Mouse (Mus musculus): ENCODE measurements at regions not wholly inside any gene's neighbourhood (a gene's known extent, or its start where the extent isn't known, plus 50 kb on each side); places are given as distances from the start of the nearest gene placed in this dataset.

GRCm38 (mm10) chr1:55807028-55807427 is 401.3 kb downstream of the Plcl1 start:
- DNase-seq, result peak; percentile 20
- intact Hi-C loops (cut with DNase I; ENCODE audit: low total_unique reads), result no loop called here

- intact Hi-C loops (cut with DNase I; ENCODE audit: low total_unique reads), result no loop called here
- no peak for DNase-seq
Measured at GRCm38 (mm10) chr1:55808724-55809519, 403.2 kb downstream of the Plcl1 start.

DNA sequence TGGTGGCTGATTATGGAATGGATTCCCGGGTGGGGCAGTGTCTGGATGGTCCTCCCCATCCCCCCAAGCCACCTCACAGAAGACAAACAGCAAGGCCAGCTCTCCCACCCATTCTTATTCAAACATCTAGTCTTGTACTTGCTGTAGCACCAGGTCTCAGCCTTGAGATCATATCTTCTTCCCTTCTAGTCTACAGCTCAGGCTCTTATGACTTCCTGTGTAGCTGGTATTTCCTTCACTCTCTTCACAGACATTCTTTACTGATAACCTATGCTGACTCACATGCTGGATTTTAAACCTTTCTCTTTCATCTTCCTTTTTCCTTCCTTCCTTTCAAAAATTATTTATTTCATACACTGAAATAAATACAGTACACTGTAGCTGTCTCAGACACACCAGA is 406.8 kb downstream of the Plcl1 start:
- intact Hi-C loops (cut with DNase I; ENCODE audit: low total_unique reads), result no loop called here
- DNase-seq, result no peak

DNA sequence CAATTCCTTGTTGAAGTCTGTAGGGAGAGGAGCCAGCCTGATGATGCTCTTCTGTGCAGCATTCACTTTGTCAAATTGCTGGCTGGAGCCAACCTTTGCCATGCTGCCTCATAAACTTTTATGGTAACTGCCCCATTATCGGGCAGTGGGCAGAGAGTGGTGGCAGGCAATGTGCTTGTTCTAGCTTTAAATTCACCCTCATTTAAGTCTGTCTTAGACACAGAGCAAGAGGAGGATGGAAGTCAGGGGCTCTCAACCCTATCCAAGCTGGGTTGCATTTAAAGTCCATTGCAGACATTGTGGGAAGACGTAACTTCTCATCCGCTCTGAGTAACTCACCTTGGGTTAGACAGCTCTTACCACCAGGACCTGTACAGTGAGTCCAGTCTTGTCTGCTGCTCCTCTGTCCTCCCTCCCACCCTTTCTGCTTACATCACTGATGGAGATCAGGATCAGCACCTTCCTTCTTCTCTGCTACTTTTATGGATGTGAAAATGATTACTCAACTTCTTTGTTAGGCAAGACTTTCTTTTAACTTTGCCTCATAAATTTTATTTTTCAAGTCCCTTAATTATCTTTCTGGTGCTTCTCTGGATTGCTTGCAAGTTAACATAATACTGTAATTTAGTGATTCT is 415.3 kb downstream of the Plcl1 start:
- no peak for DNase-seq
- intact Hi-C loops (cut with DNase I; ENCODE audit: low total_unique reads), result no loop called here

GRCm38 (mm10) chr1:55822599-55822998 is 416.9 kb downstream of the Plcl1 start:
- intact Hi-C loops (cut with DNase I; ENCODE audit: low total_unique reads), result no loop called here
- no peak for DNase-seq

GRCm38 (mm10) chr1:55827191-55827590 is 421.5 kb downstream of the Plcl1 start:
- intact Hi-C loops (cut with DNase I; ENCODE audit: low total_unique reads), result no loop called here
- DNase-seq, result no peak

DNA sequence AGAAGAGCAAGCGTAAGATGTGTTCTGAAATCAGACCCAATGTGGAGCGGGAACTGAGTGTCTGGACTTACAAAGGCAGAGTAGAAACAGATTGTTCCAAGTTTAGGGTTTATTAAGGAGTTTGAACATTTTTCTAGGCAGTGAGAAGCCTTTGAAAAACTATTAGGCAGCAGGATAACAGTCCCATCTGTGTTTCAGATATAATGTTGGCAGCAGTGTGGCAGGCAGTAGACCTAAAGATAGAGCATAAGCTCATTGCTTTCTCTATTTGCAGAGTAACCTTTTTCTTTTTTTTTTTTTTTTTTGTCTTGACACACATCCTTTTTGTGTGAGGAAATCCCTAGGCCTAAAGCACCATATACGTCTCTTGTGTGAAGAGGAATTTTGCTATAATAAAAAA is 429.6 kb downstream of the Plcl1 start:
- DNase-seq, result no peak
- intact Hi-C loops (cut with DNase I; ENCODE audit: low total_unique reads), result no loop called here

DNA sequence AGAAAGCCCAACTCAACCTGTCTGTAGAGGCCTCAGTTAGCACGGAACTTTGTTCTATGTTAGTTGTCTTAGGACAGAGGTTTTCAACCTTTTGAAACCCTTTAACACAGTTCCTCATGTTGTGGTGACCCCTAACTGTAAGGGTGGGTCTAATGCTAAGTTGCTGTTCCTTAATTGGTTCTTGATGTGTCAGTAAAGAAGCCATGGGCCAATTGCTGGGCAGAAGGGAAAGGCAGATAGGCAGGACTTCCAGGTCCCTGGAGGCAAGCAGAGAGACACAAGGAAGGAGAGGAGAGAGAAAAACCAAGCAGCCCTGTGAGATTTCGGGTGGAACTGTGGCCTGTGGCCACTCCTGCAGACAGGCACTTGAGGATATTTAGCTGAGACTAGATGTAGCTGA is 431.0 kb downstream of the Plcl1 start:
- intact Hi-C loops (cut with DNase I; ENCODE audit: low total_unique reads), result loop anchor here (2.0 kb wide), 1 partner anchor 432 kb away; the partner anchor contains the start of gene Plcl1

GRCm38 (mm10) chr1:55837366-55837765 is 431.6 kb downstream of the Plcl1 start:
- intact Hi-C loops (cut with DNase I; ENCODE audit: low total_unique reads), result loop anchor here (2.0 kb wide), 1 partner anchor 433 kb away; the partner anchor contains the start of gene Plcl1
- DNase-seq, result no peak

More for the DNA sequence above, 431.0 kb downstream of the Plcl1 start:
- no peak for DNase-seq

DNA sequence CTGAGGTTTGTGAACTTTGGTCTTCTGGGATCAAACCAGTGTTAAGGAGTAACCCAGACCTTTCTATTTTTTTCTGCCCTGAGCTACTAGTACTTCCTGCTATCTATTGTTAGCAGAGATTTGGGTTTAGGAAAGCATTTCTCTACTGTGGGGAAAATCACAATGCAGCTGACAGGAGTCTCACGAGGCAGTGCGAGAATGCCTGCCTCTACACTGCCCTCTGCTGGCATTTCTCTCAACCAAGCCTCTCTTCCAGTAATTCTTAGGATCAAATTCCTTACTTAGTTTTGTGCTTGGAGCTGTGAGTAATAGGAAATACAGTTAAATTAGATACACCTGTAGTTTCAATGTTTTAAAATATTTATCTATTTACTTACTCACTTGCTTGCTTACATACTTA is 432.4 kb downstream of the Plcl1 start:
- DNase-seq, result peak; percentile 62
- intact Hi-C loops (cut with DNase I; ENCODE audit: low total_unique reads), result no loop called here

DNA sequence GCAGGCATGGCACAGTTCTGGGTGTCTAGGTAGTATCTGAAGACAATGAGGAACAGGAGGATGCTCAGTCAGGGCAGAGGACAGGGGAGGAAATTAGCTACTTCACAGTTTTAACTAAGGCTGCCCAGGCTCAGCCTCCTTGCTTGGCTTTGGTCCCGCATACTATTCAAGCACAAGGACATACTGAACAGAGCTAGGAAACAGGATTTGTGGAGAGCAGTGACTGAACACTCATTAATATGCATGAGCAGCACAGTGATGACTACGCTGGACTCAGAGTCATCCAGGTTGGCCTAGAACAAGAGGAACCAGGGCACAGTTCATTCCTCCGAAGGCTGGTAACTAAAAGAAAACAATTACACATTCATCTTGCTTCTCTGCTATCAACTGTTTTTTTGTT is 443.1 kb downstream of the Plcl1 start:
- no peak for DNase-seq
- intact Hi-C loops (cut with DNase I; ENCODE audit: low total_unique reads), result no loop called here

GRCm38 (mm10) chr1:55852354-55852753 is 446.6 kb downstream of the Plcl1 start:
- intact Hi-C loops (cut with DNase I; ENCODE audit: low total_unique reads), result no loop called here
- no peak for DNase-seq

DNA sequence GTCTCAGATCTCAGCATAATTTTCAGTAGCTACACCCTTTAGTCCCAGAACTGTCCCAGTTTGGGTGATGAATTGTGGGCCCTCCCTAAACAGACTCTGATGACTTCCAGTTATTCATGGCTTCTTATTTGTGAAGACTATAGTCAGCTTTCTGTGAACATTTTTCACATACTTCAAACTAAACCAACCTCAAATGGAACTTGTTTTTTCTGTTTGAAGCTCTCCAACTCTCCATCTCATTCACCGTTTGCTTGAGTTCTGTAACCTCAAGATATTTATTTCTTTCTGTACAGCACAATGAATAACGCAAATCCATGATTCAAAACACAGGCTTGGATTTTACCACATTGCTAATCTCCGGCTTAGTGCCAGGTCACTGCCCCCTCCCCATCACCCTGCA is 453.4 kb downstream of the Plcl1 start:
- DNase-seq, result no peak
- intact Hi-C loops (cut with DNase I; ENCODE audit: low total_unique reads), result no loop called here

GRCm38 (mm10) chr1:55863113-55863512 is 457.4 kb downstream of the Plcl1 start:
- no peak for DNase-seq
- intact Hi-C loops (cut with DNase I; ENCODE audit: low total_unique reads), result no loop called here

- intact Hi-C loops (cut with DNase I; ENCODE audit: low total_unique reads), result no loop called here
- no peak for DNase-seq
Measured at GRCm38 (mm10) chr1:55865274-55865673, 459.6 kb downstream of the Plcl1 start.

DNA sequence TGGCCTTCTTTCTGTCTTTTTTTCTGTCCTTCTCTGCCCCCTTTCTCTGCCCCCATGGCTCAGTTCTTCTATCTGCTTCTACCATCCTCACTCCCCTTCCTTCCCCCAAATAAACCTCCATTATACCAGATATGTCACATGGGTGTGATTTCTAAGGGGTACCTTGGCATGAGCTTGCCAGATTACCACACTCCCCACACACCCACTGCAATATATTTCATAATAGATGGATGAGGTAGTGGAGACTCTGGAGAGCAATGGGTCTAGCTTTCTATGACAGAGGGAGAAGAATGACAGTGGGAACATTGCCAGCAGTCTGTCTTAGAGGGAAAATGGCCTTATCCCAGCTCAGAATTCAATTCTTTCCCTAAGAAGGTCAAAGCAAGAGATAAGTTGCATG is 461.0 kb downstream of the Plcl1 start:
- intact Hi-C loops (cut with DNase I; ENCODE audit: low total_unique reads), result no loop called here
- DNase-seq, result no peak

DNA sequence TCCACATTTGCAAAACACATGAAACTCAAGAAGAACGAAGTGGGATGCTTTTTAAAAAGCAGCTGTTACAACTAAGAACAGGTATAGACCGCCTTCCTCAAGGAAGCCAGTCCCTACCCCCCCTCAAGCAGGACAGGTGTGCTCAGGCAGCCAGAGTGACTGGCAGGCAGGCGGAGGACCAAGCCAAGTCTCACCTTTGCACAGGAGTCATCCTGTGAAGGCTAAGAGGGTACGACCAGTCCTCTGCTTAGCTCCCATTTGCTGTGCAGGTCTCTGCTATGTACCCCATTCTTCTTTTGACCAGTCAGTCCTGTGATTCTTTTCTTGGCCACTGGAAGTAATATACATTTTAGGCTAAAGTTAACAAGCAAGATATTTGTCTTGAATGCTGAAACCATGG is 467.9 kb downstream of the Plcl1 start:
- intact Hi-C loops (cut with DNase I; ENCODE audit: low total_unique reads), result loop anchor here (10.0 kb wide), 2 partner anchors 139 to 469 kb away; partner anchors contain the start of gene Plcl1

GRCm38 (mm10) chr1:55874143-55874867 is 468.6 kb downstream of the Plcl1 start:
- DNase-seq, result peak; percentile 62
- intact Hi-C loops (cut with DNase I; ENCODE audit: low total_unique reads), result loop anchor here (10.0 kb wide), 2 partner anchors 140 to 470 kb away; partner anchors contain the start of gene Plcl1

More for the DNA sequence above, 467.9 kb downstream of the Plcl1 start:
- DNase-seq, result no peak

- no peak for DNase-seq
- intact Hi-C loops (cut with DNase I; ENCODE audit: low total_unique reads), result loop anchor here (10.0 kb wide), 2 partner anchors 140 to 470 kb away; partner anchors contain the start of gene Plcl1
Measured at GRCm38 (mm10) chr1:55874868-55875144, 469.1 kb downstream of the Plcl1 start.

GRCm38 (mm10) chr1:55884576-55884975 is 478.9 kb downstream of the Plcl1 start:
- no peak for DNase-seq
- intact Hi-C loops (cut with DNase I; ENCODE audit: low total_unique reads), result no loop called here
